Mouse (Mus musculus) G1E (cell line): ENCODE measurements at regions not wholly inside any gene's neighbourhood (a gene's known extent, or its start where the extent isn't known, plus 50 kb on each side); places are given as distances from the start of the nearest gene placed in this dataset.

Experiments used
- CTCF ChIP-seq: IDR thresholded peaks from 2 replicates; pipeline ENCODE4 v1.5.1; 2012; ENCODE audit warnings: low read depth, low read length, inconsistent platforms, mixed read lengths
- POLR2AphosphoS5 ChIP-seq: IDR thresholded peaks from 2 replicates; pipeline ENCODE4 v1.6.1; 2012; ENCODE audit warnings: low read depth, low read length, inconsistent platforms; ENCODE audit not compliant: insufficient replicate concordance
- TAL1 ChIP-seq: conservative IDR thresholded peaks from 2 replicates; pipeline ENCODE4 v1.6.1; 2012; ENCODE audit warnings: low read depth, low read length, inconsistent platforms, mixed read lengths

GRCm38 (mm10) chr12:29433936-29434335 is 94.2 kb upstream of the Myt1l start:
- TF ChIP-seq CTCF (no peak), TAL1 (no peak), POLR2AphosphoS5 (no peak)
